Mouse (Mus musculus): ENCODE measurements around the gene Qpct.

GRCm38 (mm10) chr17:79093286-79093975 lies 41.7 kb downstream of the Qpct start:
- no peak for TF ChIP-seq CTCF (conservative IDR thresholded peaks at IDR 0.05; ENCODE audit: low read length)
- TF ChIP-seq POU5F1 (IDR thresholded peaks at IDR 0.05; ENCODE audit: borderline replicate concordance, low read length): no peak

Data from E14TG2a.4 (cell line).